Mouse (Mus musculus) gastrocnemius, adult 2 months (tissue): ENCODE data around the gene Cipc. TPM values are rescaled to one million over a fixed set of nuclear protein-coding genes. Genes with fewer than 3 reads are reported as not detected.

Source experiments
- DNase-seq: peaks from one replicate; pipeline ENCODE4 v3.0.0; 2022
- H3K27ac ChIP-seq: fragments of 200-600 bp; 2 replicates; pipeline ENCODE4 v1.8.1; 2022; ENCODE audit warnings: mild to moderate bottlenecking
- H3K4me3 ChIP-seq: fragments of 200-600 bp; 2 replicates; pipeline ENCODE4 v1.8.1; 2022; ENCODE audit warnings: mild to moderate bottlenecking, moderate library complexity
- CTCF ChIP-seq: fragments of 200-600 bp; IDR thresholded peaks from 2 replicates; pipeline ENCODE4 v1.8.1; 2022; ENCODE audit warnings: antibody characterized with exemption, mild to moderate bottlenecking, moderate library complexity
- intact Hi-C: fragments of 180-260 bp; cut with DNase I; formaldehyde crosslinking; loops from one replicate; pipeline ENCODE4 v1.15.1; 2025
- total RNA-seq, 2 experiments: library from RNA; stranded (reverse); gene quantifications; 2 replicates each; pipeline ENCODE4 v1.2.3; 2021

The Cipc gene
- total RNA-seq, 2 experiments from 2014 or later, result 32.2 to 33.8 TPM

DNA sequence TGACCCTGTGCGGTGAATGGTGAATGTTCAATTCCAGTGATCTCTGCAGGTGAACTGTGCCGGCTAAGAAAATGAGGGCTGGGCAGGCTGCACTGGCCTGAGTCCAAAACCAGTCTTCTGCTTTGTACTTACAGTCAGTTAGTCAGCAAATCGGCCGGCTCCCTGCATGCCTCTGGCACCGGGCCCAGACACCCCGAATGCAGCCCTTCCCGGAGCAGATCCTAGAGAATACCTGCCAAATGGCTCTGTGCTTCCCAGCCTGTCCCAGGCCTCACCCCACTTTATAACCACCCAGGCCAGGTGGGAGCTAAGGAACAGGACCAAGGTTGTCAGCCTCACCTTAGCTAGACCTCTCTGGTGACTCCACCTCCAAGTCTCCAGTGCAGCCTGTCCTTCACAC is 26.4 kb downstream of the Cipc start:
- H3K27ac ChIP-seq, result peak overlapping the region; percentile 40; the same call in 1 of the 2 replicates
- intact Hi-C loops, result no loop called here
- peak; percentile 48 for DNase-seq

DNA sequence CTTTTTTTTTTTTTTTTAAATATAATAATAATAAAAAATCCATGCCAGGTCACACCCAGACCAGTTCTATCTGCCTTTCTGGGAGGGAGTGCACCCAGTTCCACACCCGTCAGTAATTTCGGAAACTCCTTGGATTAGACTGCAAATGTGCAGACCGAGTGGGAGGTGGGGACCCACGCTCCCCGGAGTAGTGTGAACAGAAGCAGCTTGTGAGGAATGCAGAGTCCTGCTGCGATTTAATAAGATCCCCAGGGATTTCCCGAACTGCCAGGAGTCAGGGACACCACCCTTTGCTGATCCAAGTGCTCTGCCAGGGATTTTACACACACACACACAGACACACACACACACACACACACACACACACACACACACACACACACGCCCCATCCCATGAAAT is 26.9 kb downstream of the Cipc start:
- no peak for TF ChIP-seq CTCF
- no peak for DNase-seq
- Histone ChIP-seq H3K4me3 (no peak overlapping the region), H3K27ac (no peak overlapping the region)
- intact Hi-C loops, result loop anchor here (2.0 kb wide), 1 partner anchor 205 kb away; no protein-coding TSS in a partner anchor

More for the DNA sequence above, 26.4 kb downstream of the Cipc start:
- no peak for TF ChIP-seq CTCF
- no peak overlapping the region for H3K4me3 ChIP-seq

DNA sequence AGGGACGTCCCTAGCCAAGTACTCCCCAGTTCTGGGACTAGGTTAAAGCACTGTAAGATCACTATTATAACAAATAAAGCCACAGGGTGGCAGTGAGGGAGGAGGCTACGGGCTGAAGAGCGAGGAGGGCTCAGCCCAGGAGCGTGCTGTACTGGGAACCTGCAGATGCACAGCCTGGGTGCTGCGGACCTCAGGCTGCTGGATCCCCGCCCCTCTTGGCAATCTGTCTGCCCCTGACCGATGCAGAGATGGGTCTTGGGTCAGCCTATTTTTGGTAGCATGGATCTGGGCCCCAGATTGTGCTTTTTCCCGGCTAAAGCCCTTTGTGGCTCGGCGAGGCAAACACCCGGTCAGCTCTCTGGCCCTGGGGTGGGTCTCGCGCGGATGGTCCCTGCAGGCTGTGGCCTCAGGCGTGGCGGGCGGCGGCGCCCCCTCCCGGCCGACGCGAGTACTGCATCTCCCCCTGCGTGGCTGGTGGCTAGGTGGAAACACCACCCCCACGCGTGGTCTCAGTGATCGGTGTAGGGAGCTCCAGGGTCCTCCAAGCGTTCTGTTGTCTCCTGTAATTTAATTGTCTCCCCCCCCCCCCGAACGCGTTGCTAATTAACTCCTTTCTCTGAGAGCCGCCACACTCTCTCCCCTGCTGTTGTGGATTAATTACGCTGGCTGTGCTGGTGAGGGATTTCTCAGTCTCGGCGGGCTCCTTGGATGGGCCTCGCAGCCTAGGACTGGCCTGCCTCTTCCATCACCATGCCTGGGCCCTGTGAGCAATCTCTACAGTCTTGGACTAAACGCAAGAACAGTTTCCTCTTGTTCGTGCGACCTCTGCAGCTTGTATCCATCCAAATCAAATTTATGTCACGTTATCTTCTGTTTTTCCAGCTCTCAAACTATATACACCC is 27.8 kb downstream of the Cipc start:
- intact Hi-C loops, result loop anchor here (2.0 kb wide), 1 partner anchor 206 kb away; no protein-coding TSS in a partner anchor
- H3K4me3 ChIP-seq, result peak overlapping the region; percentile 71
- peak overlapping the region; percentile 67 for H3K27ac ChIP-seq

DNA sequence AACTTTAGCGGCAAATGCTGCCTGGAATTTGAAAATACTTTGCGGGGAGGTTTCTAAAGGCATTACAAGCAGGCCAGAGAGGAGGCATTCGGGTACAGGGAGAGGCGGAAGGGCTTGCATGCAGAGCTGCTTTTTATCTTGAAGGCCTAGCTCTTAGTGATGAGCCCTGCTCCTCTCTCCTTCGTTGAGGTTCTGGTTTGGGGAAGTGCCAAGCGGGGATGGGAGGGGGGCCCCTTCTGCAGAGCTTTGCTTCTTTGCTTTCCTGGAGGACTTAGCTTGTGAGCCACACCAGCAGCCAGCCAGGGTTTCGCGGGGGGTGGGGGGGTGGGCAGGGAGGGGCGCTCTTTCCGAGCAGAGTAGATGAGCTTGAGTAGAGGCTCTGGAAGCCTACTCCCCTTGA is 28.9 kb downstream of the Cipc start:
- Histone ChIP-seq H3K4me3 (no peak overlapping the region), H3K27ac (no peak overlapping the region)
- TF ChIP-seq CTCF, result no peak
- DNase-seq, result no peak
- intact Hi-C loops, result loop anchor here (2.0 kb wide), 1 partner anchor 207 kb away; no protein-coding TSS in a partner anchor

More for the DNA sequence above, 27.8 kb downstream of the Cipc start:
- no peak; the same call in none of the 2 replicates for TF ChIP-seq CTCF
- DNase-seq, result peak; percentile 86

DNA sequence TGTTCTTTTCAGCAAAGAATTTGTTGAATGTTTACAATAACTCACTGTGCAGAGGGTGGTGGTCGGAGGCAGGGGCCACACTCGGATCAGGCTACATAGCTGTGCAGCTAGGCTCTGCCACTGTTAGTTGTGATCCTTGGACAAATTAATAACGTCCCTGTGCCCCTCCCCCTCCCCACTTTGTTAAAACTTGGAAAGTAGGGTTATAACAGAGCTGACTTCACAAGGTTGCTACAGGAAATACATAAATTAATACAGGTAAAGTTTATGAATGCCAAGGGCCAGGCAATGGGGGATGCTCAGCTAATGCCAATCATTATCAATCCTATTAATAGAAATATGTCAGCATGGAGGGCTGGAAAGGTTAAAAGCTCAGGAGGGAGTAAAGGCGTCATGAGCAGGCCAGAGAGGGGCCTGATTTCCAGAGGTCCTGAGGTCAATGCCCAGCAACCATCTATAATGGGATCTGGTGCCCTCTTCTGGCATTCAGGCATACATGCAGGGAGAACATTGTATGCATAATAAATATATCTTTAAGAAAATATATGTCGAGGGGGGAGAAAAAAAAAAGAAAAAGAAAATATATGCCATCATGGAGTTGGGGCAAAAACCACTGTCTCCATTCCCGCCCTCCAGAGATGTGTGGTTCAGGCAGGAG is 29.8 kb downstream of the Cipc start:
- DNase-seq, result peak; percentile 10
- intact Hi-C loops, result no loop called here
- no peak overlapping the region for H3K27ac ChIP-seq

DNA sequence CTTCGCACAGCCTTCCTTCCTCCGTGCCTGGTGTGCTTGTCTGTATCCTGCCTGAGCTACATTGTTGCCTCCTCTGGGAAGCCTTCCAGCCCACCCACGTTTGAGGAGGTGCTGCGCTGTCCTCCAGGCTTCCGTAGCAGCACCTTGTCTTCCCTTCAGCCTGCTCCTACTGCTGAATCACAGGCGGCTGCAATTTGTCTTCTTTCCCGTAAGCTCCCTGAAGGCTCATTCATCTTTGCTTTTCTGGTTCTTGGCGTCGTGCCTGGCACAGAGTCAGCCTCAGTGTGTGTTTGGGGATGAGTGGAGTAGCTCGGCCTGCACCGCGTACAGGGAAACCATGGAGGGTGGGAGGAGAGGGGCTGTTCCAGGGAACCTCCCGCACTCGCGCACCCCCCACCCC is 31.0 kb downstream of the Cipc start:
- peak; percentile 49 for DNase-seq
- Histone ChIP-seq H3K4me3 (no peak overlapping the region), H3K27ac (no peak overlapping the region)
- intact Hi-C loops, result no loop called here
- no peak for TF ChIP-seq CTCF

More for the DNA sequence above, 29.8 kb downstream of the Cipc start:
- H3K4me3 ChIP-seq, result no peak overlapping the region
- peak; percentile 51 for TF ChIP-seq CTCF

DNA sequence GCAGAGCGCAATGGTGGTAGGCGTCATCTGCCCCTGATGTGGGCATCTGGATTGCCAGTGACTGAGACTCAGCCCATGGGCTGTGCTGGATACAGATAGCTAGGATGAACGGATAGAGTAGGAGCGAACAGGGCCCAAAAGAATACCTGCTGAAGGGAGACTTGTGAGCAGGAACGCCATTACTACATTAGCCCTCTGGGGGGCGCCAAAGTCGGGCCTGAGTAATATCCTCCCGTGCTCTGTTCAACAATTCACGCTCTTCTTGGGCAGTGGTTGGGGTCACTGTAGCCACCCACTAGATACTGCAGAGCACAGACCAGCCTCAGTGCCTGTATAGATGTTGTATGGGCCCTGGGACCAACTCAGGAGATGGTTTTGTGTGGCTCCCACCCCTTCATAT is 34.3 kb downstream of the Cipc start:
- DNase-seq, result no peak
- intact Hi-C loops, result loop anchor here (2.0 kb wide), 1 partner anchor 72 kb away; no protein-coding TSS in a partner anchor
- peak; percentile 57 for TF ChIP-seq CTCF
- no peak overlapping the region for H3K4me3 ChIP-seq
- H3K27ac ChIP-seq, result no peak overlapping the region

DNA sequence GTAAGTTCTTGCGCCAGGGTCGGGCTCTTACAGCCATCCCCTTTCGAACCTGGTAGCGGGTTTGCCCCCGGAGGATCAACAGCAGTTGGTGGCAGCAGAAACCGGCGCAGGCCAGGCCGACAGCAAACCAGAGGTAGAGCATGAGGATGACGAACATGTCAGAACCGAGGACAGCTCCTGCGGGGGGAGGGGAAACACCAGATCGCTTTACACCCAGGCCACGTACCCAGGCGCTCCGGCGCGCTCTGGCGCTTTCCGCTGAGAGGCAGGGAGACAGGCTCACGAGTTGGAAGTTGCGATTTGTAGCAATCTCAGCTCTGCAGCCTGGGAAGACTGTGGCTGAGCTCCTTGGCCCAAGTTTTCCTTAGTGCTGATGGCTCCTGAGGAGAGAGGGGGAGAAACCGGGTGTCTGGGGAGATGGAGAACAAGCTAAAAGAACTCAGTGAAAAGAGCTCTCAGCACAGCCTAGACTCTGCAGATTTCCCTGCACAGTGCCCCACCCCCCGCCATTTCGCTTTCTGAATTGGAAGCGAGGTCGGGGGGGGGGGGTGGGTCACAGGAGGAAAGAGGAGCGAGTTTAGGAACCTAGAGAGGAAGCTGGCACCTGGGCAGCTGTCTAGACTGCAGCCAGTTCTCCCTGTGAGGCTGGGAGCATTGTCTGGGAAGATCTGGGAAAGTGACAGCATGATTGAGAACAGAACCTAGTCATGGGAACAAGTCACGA is 36.8 kb downstream of the Cipc start:
- peak; percentile 83 for DNase-seq
- intact Hi-C loops, result no loop called here
- TF ChIP-seq CTCF, result no peak
- H3K4me3 ChIP-seq, result peak overlapping the region; percentile 33; the same call in 1 of the 2 replicates
- no peak overlapping the region for H3K27ac ChIP-seq

DNA sequence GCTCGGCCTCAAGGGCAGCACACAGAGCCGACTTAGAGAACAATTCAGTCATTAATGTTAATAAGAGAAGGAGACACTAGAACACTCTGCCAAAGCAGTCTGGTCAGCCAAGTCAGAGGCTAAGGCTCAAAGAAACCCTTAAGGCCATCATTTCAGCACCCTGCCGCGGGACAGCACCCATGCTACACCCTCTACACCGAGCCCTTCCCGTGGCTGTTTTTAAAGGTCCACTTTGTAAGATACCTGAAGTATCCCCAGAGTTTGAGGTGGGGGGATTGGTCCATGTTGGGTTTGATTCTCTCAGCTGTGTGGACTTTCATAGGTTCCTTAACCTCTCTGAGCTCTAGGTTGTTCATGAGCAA is 37.3 kb downstream of the Cipc start:
- TF ChIP-seq CTCF, result no peak

DNA sequence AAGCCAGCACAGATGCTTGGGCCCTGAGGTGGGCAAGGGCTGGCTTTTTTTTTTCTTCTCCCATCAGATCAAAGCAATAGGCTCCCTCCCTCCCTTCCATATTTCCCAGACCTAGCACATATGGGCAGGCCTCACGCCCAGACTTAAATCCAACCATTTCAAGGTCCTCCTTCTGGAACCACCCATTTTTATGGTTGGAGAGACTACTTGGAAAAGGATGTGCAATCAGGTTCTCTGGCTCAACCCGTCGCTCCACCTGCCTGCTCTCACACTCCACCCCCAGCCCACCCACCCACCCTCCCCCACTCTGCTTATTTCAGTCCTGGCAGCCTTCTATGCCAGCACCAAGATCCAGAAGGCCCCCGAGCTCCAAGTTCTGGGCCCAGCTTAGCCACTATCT is 39.7 kb downstream of the Cipc start:
- TF ChIP-seq CTCF, result no peak
- DNase-seq, result no peak
- Histone ChIP-seq H3K4me3 (no peak overlapping the region), H3K27ac (no peak overlapping the region)
- intact Hi-C loops, result no loop called here

More for the DNA sequence above, 37.3 kb downstream of the Cipc start:
- Histone ChIP-seq H3K4me3 (no peak overlapping the region), H3K27ac (no peak overlapping the region)
- peak; percentile 39 for DNase-seq
- intact Hi-C loops, result no loop called here

DNA sequence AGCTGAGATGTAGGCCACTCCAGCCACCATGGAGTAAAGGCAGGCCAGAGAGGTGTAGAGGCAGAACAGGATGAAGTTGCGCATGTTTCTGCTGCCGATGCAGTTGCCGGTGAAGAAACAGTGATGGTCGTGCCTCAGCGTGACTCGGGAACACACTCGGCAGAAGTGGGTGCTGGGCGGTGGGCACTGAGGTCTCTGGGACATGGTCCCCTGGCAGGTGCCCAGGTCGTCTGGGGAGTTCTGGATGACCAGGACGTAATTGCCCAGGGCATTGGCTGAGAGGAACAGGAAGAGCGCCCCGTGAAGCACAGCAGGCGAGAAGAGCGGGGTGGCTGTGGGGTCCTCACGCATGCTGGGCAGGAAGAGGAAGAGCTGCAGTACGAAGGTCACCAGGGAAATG is 41.4 kb downstream of the Cipc start:
- no peak for TF ChIP-seq CTCF
- intact Hi-C loops, result no loop called here

DNA sequence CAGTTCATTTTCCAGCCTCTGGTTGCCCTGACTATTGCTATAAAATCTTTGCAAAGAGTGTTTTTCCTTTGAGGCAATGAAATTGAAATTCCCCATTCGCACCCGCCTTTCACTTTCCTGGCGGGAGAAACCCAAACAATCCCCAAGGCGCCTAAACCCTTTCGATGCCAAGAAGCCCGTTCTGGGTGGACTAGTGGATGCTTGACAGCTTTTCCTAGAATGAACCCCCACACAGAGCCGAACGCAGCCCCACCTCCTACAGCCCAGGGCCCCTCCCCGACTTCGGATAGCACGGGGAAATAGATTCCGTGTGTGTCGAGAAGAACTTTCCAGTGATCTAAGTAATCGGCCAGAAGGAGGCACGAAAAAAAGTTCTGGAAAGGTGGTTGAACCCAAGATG is 42.5 kb downstream of the Cipc start:
- intact Hi-C loops, result no loop called here
- H3K27ac ChIP-seq, result no peak overlapping the region
- no peak overlapping the region for H3K4me3 ChIP-seq
- no peak for TF ChIP-seq CTCF
- peak; percentile 9 for DNase-seq

More for the DNA sequence above, 41.4 kb downstream of the Cipc start:
- DNase-seq, result no peak
- H3K4me3 ChIP-seq, result no peak overlapping the region
- H3K27ac ChIP-seq, result no peak overlapping the region
